Mouse (Mus musculus) CD4-positive helper T cell, adult 2 months (primary cell): ENCODE data around the gene Gm10974.
A peak's percentile ranks its signal among the peaks of the same experiment; 100 is the strongest.

Experiments used
- DNase-seq: peaks from one replicate; pipeline ENCODE4 v3.0.0-alpha.2; 2012; ENCODE audit warnings: low read depth, missing footprints, low spot score

The Gm10974 gene

DNA sequence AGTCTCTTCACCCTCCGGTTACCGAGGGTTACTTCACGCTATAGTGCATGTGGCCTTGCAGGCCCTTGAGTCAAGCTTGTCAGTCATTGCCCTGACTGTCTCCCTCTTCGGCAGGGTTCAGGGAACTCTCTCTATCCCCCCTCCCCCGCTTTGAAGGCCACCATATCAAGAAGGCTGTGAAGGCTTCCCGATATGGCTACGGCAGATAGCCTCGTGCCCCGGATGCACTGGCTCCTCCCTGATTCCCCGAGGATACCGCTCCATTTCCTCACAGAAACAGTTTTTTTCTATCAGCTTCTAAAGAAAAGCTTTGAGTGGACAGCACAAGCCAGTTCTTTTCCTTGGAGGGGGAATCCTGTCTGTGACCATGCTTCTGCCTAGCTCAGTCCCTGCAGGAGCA, 39.8 kb downstream of the Gm10974 start:
- DNase-seq = no peak

GRCm38 (mm10) chr7:66405951-66406721, 40.4 kb downstream of the Gm10974 start:
- DNase-seq = no peak

DNA sequence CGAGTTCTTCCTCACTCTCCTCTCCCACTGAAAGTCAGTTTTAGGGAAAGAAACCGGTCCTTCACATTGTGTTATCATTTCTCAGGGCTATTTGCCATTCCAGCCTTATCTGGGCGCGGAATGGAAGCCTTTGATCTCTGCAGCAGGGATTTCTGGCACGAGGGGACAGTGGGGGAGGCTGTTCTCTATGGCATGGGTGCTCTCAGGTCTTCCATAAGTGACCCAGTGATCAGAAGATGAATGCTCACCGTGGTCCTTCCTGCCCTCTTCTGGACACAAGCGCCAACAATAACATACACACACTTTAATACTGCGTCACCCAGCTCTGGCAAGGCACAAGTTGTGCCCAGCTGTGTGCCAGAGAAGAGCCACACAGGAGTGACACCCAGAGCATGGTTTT, 41.3 kb downstream of the Gm10974 start:
- no peak for DNase-seq

DNA sequence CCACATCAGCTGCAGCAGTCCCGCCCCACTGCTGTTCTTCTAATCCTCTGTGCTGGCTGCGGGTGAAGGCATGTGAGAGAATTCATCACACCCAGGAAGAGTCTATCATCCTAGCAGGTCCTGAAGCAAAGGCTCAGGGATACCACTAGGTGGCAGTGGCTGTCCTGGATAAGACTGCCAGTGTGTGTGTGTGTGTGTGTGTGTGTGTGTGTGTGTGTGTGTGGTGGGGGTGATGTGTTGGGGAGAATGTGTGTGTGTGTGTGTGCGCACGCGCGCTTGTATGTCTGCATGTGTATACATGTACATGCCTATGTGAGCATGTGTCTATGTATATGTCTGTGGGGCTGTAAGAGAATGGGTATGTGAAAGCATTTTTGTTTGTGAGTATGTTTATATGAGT, 43.7 kb downstream of the Gm10974 start:
- DNase-seq = no peak

DNA sequence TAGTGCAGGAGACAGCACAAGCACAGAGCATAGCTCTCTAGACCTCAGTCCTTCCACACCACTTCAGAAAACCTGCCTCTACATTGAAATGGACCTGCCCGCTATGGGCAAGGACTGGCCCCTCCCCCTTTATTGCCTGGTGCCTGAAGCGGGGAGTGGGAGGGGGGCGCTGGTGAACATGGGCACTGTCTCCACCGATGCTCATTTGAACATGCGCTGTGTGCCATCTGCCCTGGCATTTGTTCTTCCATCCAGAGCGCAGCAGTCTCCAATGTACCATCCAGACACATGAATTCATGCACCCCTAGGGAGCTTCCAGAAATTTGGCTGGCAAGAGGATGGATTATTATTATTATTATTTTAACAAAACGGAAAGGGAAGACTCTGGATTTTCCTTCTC, 47.4 kb downstream of the Gm10974 start:
- no peak for DNase-seq

- DNase-seq = no peak
These were observed 51.1 kb downstream of the Gm10974 start for GRCm38 (mm10) chr7:66416829-66417228.

GRCm38 (mm10) chr7:66418981-66419380, 53.3 kb downstream of the Gm10974 start:
- no peak for DNase-seq

DNA sequence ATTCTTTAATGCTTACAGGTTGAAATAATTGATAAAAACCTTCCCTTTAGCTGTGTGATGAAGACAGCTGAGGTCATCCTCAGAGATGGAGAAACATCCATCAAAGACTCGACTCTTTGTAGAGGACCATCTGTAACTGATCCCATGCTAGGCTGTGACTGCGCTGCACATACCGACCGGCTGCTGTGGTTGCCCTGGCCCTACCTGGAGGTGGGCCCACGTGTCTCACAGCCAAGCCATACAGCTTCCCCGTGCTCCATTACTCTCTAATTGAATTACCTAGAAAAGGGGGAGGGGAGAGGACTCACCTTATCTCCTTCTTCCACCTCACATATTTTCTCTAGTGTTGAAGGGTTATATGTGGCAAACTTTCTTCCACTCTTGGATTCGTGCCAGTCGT, 56.2 kb downstream of the Gm10974 start:
- no peak for DNase-seq

GRCm38 (mm10) chr7:66427053-66427436, 61.3 kb downstream of the Gm10974 start:
- DNase-seq = no peak

- no peak for DNase-seq
These were observed 61.9 kb downstream of the Gm10974 start, which contains the start of gene Aldh1a3 for GRCm38 (mm10) chr7:66427437-66428161. Gene Aldh1a3 (minus strand): TSS chr7:66427517.

- DNase-seq = peak; percentile 15
These were observed 68.8 kb downstream of the Gm10974 start for GRCm38 (mm10) chr7:66434453-66434935.
